Mouse (Mus musculus) ES-E14 (cell line): ENCODE measurements at regions not wholly inside any gene's neighbourhood (a gene's known extent, or its start where the extent isn't known, plus 50 kb on each side); places are given as distances from the start of the nearest gene placed in this dataset.

Source experiments
- DNase-seq: peaks from one replicate; pipeline ENCODE4 v3.0.0-alpha.2; 2013; ENCODE audit warnings: low read depth, low spot score
- H3K27ac ChIP-seq: 2 replicates; pipeline ENCODE4 v1.5.1; 2012; ENCODE audit warnings: low read depth, mild to moderate bottlenecking, low read length, moderate library complexity, mixed read lengths; ENCODE audit not compliant: poor library complexity, insufficient read depth, severe bottlenecking
- H3K36me3 ChIP-seq: 2 replicates; pipeline ENCODE4 v1.6.1; 2012; ENCODE audit warnings: mild to moderate bottlenecking, low read length, moderate library complexity, mixed read lengths; ENCODE audit not compliant: control insufficient read depth, poor library complexity, insufficient read depth, severe bottlenecking
- H3K4me1 ChIP-seq, 2 experiments: fragments of 150-350 bp in 1 of 2; sonication (generic) in 1 of 2; 2 replicates each; pipeline ENCODE4 v1.6.1; 2012; ENCODE audit warnings: low read length in 2 of 2, mild to moderate bottlenecking in 1 of 2, mixed read lengths in 1 of 2; ENCODE audit not compliant: control insufficient read depth in 2 of 2, insufficient read depth in 2 of 2, poor library complexity in 1 of 2
- H3K4me3 ChIP-seq, 2 experiments: fragments of 150-350 bp in 1 of 2; sonication (generic) in 1 of 2; 2 replicates each; pipeline ENCODE4 v1.5.1; 2012; ENCODE audit warnings: low read length in 2 of 2, low read depth in 1 of 2, mild to moderate bottlenecking in 1 of 2, mixed read lengths in 1 of 2; ENCODE audit not compliant: insufficient read depth in 1 of 2, poor library complexity in 1 of 2, severe bottlenecking in 1 of 2
- H3K9ac ChIP-seq: 2 replicates; pipeline ENCODE4 v1.6.1; 2012; ENCODE audit warnings: low read depth, mild to moderate bottlenecking, low read length, mixed read lengths; ENCODE audit not compliant: poor library complexity, insufficient read depth, severe bottlenecking
- H3K9me3 ChIP-seq: fragments of 150-350 bp; sonication (generic); 2 replicates; pipeline ENCODE4 v1.6.1; 2012; ENCODE audit warnings: low read depth, mild to moderate bottlenecking, low read length; ENCODE audit not compliant: control insufficient read depth, insufficient read depth
- CHD2 ChIP-seq: IDR thresholded peaks from 2 replicates; pipeline ENCODE4 v1.6.1; 2014; ENCODE audit warnings: mild to moderate bottlenecking, low read depth, low read length, inconsistent platforms
- HCFC1 ChIP-seq: IDR thresholded peaks from 2 replicates; pipeline ENCODE4 v1.6.1; 2012; ENCODE audit warnings: low read length, inconsistent platforms, borderline replicate concordance; ENCODE audit not compliant: insufficient read depth
- MAFK ChIP-seq: IDR thresholded peaks from 2 replicates; pipeline ENCODE4 v1.6.1; 2014; ENCODE audit warnings: mild to moderate bottlenecking, low read depth, low read length, inconsistent platforms; ENCODE audit not compliant: insufficient read depth
- ZC3H11A ChIP-seq: IDR thresholded peaks from 2 replicates; pipeline ENCODE4 v1.6.1; 2012; ENCODE audit warnings: low read depth, mild to moderate bottlenecking, inconsistent platforms, low read length, borderline replicate concordance
- ZNF384 ChIP-seq: IDR thresholded peaks from 2 replicates; pipeline ENCODE4 v1.6.1; 2012; ENCODE audit warnings: low read depth, low read length, inconsistent platforms
- in situ Hi-C, 2 experiments: fragments of 600-800 bp; cut with MboI; formaldehyde crosslinking; loops; one replicate each; pipeline ENCODE4 v1.15.1; 2025; ENCODE audit warnings: low sequenced_read_pairs in 2 of 2, inconsistent platforms in 1 of 2; ENCODE audit not compliant: unreplicated experiment in 2 of 2

GRCm38 (mm10) chrX:131145656-131146055, 1396.1 kb downstream of the Diaph2 start:
- no peaks in the 10 kb centered on the region for H3K4me1 ChIP-seq
- in situ Hi-C loops: no loop called here

GRCm38 (mm10) chrX:131150929-131151328, 1401.4 kb downstream of the Diaph2 start:
- TF ChIP-seq HCFC1 (no peak), ZNF384 (no peak), ZC3H11A (no peak), CHD2 (no peak), MAFK (no peak)
- no peak overlapping the region for H3K9ac ChIP-seq
- no peak overlapping the region for H3K4me3 ChIP-seq
- DNase-seq: no peak
- H3K9me3 ChIP-seq: no peaks in the 10 kb centered on the region
- in situ Hi-C loops: no loop called here
- H3K4me1 ChIP-seq: no peaks in the 10 kb centered on the region
- no peaks in the 10 kb centered on the region for H3K36me3 ChIP-seq
- H3K27ac ChIP-seq: no peak overlapping the region

More at GRCm38 (mm10) chrX:131145656-131146055, 1396.1 kb downstream of the Diaph2 start:
- no peak for DNase-seq
- Histone ChIP-seq H3K36me3 (no peaks in the 10 kb centered on the region), H3K27ac (no peak overlapping the region), H3K9me3 (no peaks in the 10 kb centered on the region), H3K4me3 (no peak overlapping the region), H3K9ac (no peak overlapping the region)
- 0 out of 2 replicates have a peak, but pooled peaks have one; percentile 33 for TF ChIP-seq ZC3H11A
- no peak for TF ChIP-seq ZNF384
